Mouse (Mus musculus) liver, adult 2 months (tissue): Measurements from ENCODE around the gene Atp2c1. TPM values are rescaled to one million over a fixed set of nuclear protein-coding genes. Genes with fewer than 3 reads are reported as not detected.
A peak's percentile ranks its signal among the peaks of the same experiment; 100 is the strongest.

Source experiments
- DNase-seq: peaks from one replicate; pipeline ENCODE4 v3.0.0-alpha.2; 2011; ENCODE audit warnings: low read depth, low spot score; ENCODE audit errors: extremely low read depth
- H3K27ac ChIP-seq: fragments of 200-500 bp; replicated peaks from 2 replicates; pipeline ENCODE4 v1.5.1; 2012; ENCODE audit warnings: low read depth, mild to moderate bottlenecking, control low read depth, inconsistent platforms, low read length; ENCODE audit not compliant: insufficient read depth
- H3K27me3 ChIP-seq: fragments of 200-500 bp; 2 replicates; pipeline ENCODE4 v1.6.1; 2012; ENCODE audit warnings: mild to moderate bottlenecking, moderate library complexity, low read length, inconsistent platforms; ENCODE audit not compliant: control insufficient read depth, insufficient read depth
- H3K36me3 ChIP-seq: fragments of 200-500 bp; 2 replicates; pipeline ENCODE4 v1.6.1; 2012; ENCODE audit warnings: low read length, inconsistent platforms; ENCODE audit not compliant: control insufficient read depth, insufficient read depth
- H3K4me1 ChIP-seq: fragments of 200-500 bp; 2 replicates; pipeline ENCODE4 v1.6.1; 2011; ENCODE audit warnings: low read length; ENCODE audit not compliant: control insufficient read depth, insufficient read depth
- H3K4me3 ChIP-seq: fragments of 200-500 bp; 2 replicates; pipeline ENCODE4 v1.5.1; 2011; ENCODE audit warnings: low read depth, mild to moderate bottlenecking, control low read depth, low read length, moderate library complexity; ENCODE audit not compliant: insufficient read depth
- H3K79me2 ChIP-seq: fragments of 200-500 bp; 2 replicates; pipeline ENCODE4 v1.6.1; 2012; ENCODE audit warnings: inconsistent platforms, mild to moderate bottlenecking, low read length, moderate library complexity; ENCODE audit not compliant: control insufficient read depth, insufficient read depth
- H3K9ac ChIP-seq: fragments of 200-500 bp; 2 replicates; pipeline ENCODE4 v1.6.1; 2012; ENCODE audit warnings: low read depth, mild to moderate bottlenecking, control low read depth, inconsistent platforms, low read length
- CTCF ChIP-seq: fragments of 200-500 bp; IDR thresholded peaks from 2 replicates; pipeline ENCODE4 v1.5.1; 2011; ENCODE audit warnings: low read depth, low read length, control low read depth
- POLR2A ChIP-seq: fragments of 200-500 bp; IDR thresholded peaks from 2 replicates; pipeline ENCODE4 v1.6.1; 2011; ENCODE audit warnings: low read length, control low read depth; ENCODE audit not compliant: insufficient read depth; ENCODE audit errors: extremely low read depth
- WGBS: fragments of 180-500 bp; shearing (Covaris S2); methylation state at CpG from one replicate; pipeline ENCODE4 v1.1.7; 2018; 5-methylcytosine and 5-hydroxymethylcytosine counted together
- polyA plus RNA-seq: library from polyadenylated mRNA; depleted of rRNA; stranded (reverse); fragments of >200 nt; gene quantifications from 2 replicates; pipeline ENCODE4 v1.2.3, GENCODE M21; 2012
- total RNA-seq: library from RNA; depleted of rRNA; stranded (reverse); fragments of >200 nt; gene quantifications from 2 replicates; pipeline ENCODE4 v1.2.3, GENCODE M21; 2014

Gene Atp2c1
- total and polyA plus RNA-seq, 2 experiments, result 20.8 to 50.0 TPM

DNA sequence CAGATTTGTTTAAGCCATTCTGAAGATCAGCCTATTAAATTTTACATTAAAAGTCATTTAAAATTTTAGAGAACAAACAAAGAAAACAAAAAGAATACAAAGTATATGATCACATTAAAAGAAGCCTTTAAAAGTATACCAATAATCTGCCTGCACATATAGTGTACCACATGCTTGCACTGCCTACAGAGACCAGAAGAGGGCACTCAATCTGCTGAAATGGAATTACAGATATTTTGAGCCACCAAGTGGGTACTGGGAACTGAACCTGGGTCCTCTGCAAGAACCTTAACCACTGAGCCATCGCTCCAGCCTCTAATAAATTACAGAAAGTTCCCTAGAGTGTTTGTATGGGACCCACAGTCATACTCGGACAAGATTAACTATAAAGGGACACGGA, 59.3 kb downstream of the Atp2c1 start:
- Histone ChIP-seq H3K79me2 (no peaks in the 10 kb centered on the region), H3K9ac (no peak overlapping the region), H3K4me1 (no peaks in the 10 kb centered on the region; the same call in 1 of the 2 replicates), H3K27ac (no peak overlapping the region), H3K36me3 (peaks cover 14% of the 10 kb centered on the region), H3K27me3 (no peaks in the 10 kb centered on the region), H3K4me3 (no peak overlapping the region)
- TF ChIP-seq CTCF, result no peak
- no peak for TF ChIP-seq POLR2A
- no peak for DNase-seq
- WGBS, result 100% methylated on average over 3 of the region's 3 CpGs

DNA sequence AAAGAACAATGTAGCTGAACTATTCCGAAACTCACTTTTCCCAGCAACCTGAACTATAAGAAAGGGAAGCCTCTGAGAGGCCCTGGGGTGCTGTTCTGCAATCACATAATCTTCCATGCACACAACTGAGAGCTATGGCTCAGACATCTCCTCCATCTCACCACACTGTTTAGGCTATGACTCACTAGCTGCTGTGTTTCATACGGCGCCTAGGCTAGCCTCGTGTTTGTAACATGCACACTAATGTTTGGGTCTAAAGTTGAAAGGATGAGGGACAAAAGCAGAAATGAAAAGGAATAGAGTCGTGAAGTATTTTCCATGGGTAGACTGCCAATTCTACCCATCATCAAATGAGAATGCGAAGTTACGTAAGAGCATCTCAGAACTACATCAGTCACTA, 65.6 kb downstream of the Atp2c1 start:
- no peaks in the 10 kb centered on the region for H3K79me2 ChIP-seq
- WGBS, result 93% methylated on average over 7 of the region's 7 CpGs
- H3K4me3 ChIP-seq, result no peak overlapping the region
- no peaks in the 10 kb centered on the region for H3K27me3 ChIP-seq
- peaks cover 35% of the 10 kb centered on the region for H3K36me3 ChIP-seq
- no peak overlapping the region for H3K9ac ChIP-seq
- H3K4me1 ChIP-seq, result no peaks in the 10 kb centered on the region; the same call in 1 of the 2 replicates
- no peak for DNase-seq
- no peak for TF ChIP-seq POLR2A
- TF ChIP-seq CTCF, result no peak
- no peak overlapping the region for H3K27ac ChIP-seq

DNA sequence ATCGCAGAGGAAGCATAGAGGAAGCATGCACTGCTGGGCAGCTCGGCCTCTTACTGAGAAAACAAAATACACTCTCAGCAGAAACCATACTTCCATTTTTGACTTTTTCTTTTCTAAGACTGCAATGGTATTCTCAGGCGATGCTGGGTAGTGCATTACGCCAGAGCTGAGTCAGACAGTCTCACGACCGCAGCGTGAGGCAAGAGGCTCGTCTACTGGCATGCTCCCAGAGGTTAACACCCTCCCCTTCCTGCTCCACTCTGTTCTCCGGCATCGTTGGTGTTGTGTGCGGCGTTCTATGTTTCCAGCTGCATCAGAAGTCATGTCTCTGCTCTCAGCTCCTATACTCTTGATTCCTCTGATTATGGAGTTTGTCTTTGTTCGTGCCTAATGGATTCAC, 68.1 kb downstream of the Atp2c1 start:
- no peaks in the 10 kb centered on the region for H3K27me3 ChIP-seq
- WGBS, result 80% methylated on average over 13 of the region's 13 CpGs
- no peak overlapping the region for H3K4me3 ChIP-seq
- H3K4me1 ChIP-seq, result no peaks in the 10 kb centered on the region
- no peak overlapping the region for H3K9ac ChIP-seq
- peaks cover 33% of the 10 kb centered on the region for H3K36me3 ChIP-seq
- no peak for TF ChIP-seq CTCF
- no peak for TF ChIP-seq POLR2A
- peak; percentile 29 for DNase-seq
- no peak overlapping the region for H3K27ac ChIP-seq
- no peaks in the 10 kb centered on the region for H3K79me2 ChIP-seq

DNA sequence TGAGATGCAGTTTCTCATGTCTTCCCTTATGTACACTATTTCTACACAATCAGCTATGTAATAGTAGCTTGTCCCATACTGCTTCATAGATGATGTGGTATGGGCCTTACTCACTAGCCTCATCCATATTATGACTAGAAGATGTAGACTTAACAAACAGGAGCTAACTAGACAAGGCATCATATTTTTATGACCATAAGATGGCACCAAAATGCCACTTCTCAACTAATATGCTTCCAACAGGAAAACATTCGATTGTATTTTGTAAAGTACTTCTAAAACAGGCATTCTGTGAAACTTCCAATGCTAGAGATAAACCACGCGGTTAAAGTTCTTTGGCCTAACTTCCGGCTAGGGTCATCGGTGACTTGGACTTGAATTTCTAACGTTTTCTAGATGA, 118.6 kb downstream of the Atp2c1 start:
- H3K4me1 ChIP-seq, result no peaks in the 10 kb centered on the region
- no peak for DNase-seq
- no peak overlapping the region for H3K9ac ChIP-seq
- H3K36me3 ChIP-seq, result peaks cover 40% of the 10 kb centered on the region
- no peaks in the 10 kb centered on the region for H3K27me3 ChIP-seq
- no peak for TF ChIP-seq POLR2A
- no peak for TF ChIP-seq CTCF
- H3K79me2 ChIP-seq, result no peaks in the 10 kb centered on the region
- 88% methylated on average over 6 of the region's 6 CpGs for WGBS
- no peak overlapping the region for H3K4me3 ChIP-seq
- no peak overlapping the region for H3K27ac ChIP-seq

DNA sequence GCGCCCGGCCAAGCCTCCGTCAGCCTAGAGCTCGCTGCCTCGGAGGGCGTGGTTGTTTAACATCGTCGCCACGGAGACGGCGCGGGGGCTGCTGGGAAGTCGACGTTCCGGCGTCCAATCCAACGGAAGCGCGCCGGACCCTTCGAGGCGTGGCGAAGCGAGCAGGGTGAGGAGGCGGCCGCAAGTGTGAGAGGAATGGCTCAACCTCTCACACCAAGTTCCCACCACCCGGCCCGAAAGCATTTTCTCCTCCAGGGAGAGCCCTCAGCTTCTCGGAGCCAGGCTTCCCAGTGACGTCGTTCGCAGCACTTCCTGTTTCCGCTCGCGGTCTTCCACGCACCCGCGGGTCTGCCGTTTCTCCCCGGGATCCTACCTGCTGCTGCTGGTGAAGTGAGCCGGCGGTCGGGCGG, 131.9 kb downstream of the Atp2c1 start, which contains the start of the genes Aste1 and Nek11:
TSS of gene Aste1 (plus strand) at position 175 of the 410 bp plus-strand sequence.
TSS of gene Nek11 (minus strand) at position 307 of the 410 bp plus-strand sequence.
- WGBS, result under 1% methylated on average over 44 of the region's 44 CpGs
- Histone ChIP-seq H3K4me1 (peaks cover 3% of the 10 kb centered on the region; the same call in 1 of the 2 replicates), H3K27ac (peak within 1 kb of the TSS; percentile 67), H3K36me3 (peaks cover 15% of the 10 kb centered on the region), H3K4me3 (peak within 1 kb of the TSS; percentile 61), H3K27me3 (no peaks in the 10 kb centered on the region), H3K9ac (peak within 1 kb of the TSS; percentile 74), H3K79me2 (0 out of 2 replicates have a peak, but pooled peaks cover 6% of the 10 kb centered on the region)
- DNase-seq, result peak; percentile 83
- TF ChIP-seq CTCF (no peak), POLR2A (no peak)

DNA sequence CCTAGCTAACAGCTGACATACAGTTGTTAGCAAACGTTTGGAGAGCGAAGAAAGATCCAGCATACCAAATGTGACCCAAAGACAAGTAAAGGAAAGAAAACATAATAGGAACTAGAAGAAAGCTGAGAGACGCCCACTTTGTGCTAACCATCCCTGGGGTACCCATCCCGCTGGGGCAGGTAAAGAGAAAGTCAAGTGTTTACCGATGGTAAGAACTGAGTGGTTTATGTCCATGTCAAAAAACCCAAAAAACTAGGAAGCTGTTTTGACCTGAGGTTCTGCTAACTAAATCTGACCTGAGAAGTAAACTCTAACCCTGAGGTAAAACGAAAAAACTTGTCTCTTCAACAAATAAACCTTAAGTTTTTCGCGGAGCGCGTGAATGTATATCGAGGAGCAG, 132.4 kb downstream of the Atp2c1 start:
- TF ChIP-seq CTCF (no peak), POLR2A (no peak)
- peaks cover 14% of the 10 kb centered on the region for H3K36me3 ChIP-seq
- H3K4me1 ChIP-seq, result peaks cover 3% of the 10 kb centered on the region; the same call in 1 of the 2 replicates
- 16% methylated on average over 11 of the region's 11 CpGs for WGBS
- H3K27me3 ChIP-seq, result no peaks in the 10 kb centered on the region
- 0 out of 2 replicates have a peak, but pooled peaks cover 6% of the 10 kb centered on the region for H3K79me2 ChIP-seq
- no peak overlapping the region for H3K27ac ChIP-seq
- no peak for DNase-seq
- H3K9ac ChIP-seq, result 0 out of 2 replicates have a peak overlapping the region, but pooled peaks have one; percentile 37
- H3K4me3 ChIP-seq, result peak overlapping the region; percentile 46
